14 mouse cellular contexts compared by ENCODE assay signal in the genomic region with DNA sequence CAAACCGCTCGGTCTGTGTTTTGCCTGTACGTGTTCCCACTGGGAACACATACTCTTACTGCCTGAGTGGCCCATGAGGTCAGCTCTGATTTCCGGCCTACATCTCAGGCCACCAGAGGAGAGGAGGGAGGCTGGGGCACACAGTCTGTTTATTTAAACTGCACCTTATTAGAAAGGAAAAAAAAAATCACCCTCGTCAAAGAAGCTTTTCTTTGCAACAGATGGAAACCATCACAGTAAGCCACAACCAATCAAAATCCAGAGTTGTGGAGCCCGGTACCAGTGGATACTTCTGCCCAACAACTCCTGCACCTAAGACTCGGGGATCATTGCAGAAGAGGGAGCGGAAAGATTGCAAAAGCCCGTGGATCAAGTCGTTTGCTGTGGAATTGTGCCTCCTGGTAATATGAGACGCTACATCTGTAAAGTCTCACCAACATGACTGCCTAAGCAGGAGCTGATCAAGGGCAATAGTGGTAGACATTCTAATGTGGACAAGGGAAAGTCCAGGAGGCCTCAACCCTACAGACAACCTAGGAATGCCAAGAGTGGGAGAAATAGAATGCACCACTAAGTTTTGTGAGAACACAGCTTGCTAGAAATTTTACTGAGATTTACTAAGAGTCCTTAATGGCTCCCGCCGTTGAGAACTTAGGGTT.
DNase-seq lines count a peak whose midpoint lies in the region; ATAC-seq and TF ChIP-seq lines count a peak whose summit lies in the region.
"Had no signal": no experiment of that assay in that cellular context is flagged by ENCODE, and none has a peak within 500 bp of the region (broad histone marks: within the 10 kb centered on the region; RNA-seq: fewer than 3 reads in every experiment).

No protein-coding gene starts in this region.

- no peaks in the 10 kb centered on the region for H3K4me1 ChIP-seq in heart, embryonic 11.5 days (ENCODE audit: control insufficient read depth, insufficient read depth, low read length)
- H3K4me1 ChIP-seq in stomach, embryonic 14.5 days (ENCODE audit: control insufficient read depth, insufficient read depth, low read length): no peaks in the 10 kb centered on the region
- no peaks in the 10 kb centered on the region for H3K4me1 ChIP-seq in stomach, postnatal 0 days (replicated peaks; ENCODE audit: control insufficient read depth, insufficient read depth)

- no peak overlapping the region for H3K4me3 ChIP-seq in heart, embryonic 11.5 days (ENCODE audit: low read depth, low read length)
- H3K4me3 ChIP-seq in stomach, embryonic 14.5 days (ENCODE audit: low read depth, low read length): no peak overlapping the region
- H3K4me3 ChIP-seq in stomach, postnatal 0 days (ENCODE audit: low read depth, low read length): no peak overlapping the region
- H3K4me3 ChIP-seq: layer of hippocampus, adult 2 months had no signal

- no peak overlapping the region for H3K4me2 ChIP-seq in heart, embryonic 11.5 days
- no peak overlapping the region for H3K4me2 ChIP-seq in stomach, embryonic 14.5 days (replicated peaks; ENCODE audit: low read depth, low read length)
- H3K4me2 ChIP-seq in stomach, postnatal 0 days (replicated peaks; ENCODE audit: low read depth): no peak overlapping the region
- H3K4me2 ChIP-seq: liver, embryonic 11.5 days had no signal

- H3K27ac ChIP-seq in heart, embryonic 11.5 days (ENCODE audit: low read depth, low read length): no peak overlapping the region
- H3K27ac ChIP-seq in stomach, embryonic 14.5 days (ENCODE audit: low read length): peak overlapping the region; percentile 44; the same call in 1 of the 2 replicates
- H3K27ac ChIP-seq in stomach, postnatal 0 days (replicated peaks): no peak overlapping the region
- H3K27ac ChIP-seq: layer of hippocampus, adult 2 months; macrophage had no signal

- H3K9ac ChIP-seq in heart, embryonic 11.5 days (ENCODE audit: low read depth, low read length): no peak overlapping the region
- H3K9ac ChIP-seq in stomach, embryonic 14.5 days (replicated peaks; ENCODE audit: low read depth, low read length): no peak overlapping the region
- H3K9ac ChIP-seq in stomach, postnatal 0 days (ENCODE audit: low read length): no peak overlapping the region

- H3K27me3 ChIP-seq in heart, embryonic 11.5 days (ENCODE audit: control insufficient read depth, insufficient read depth, low read length): no peaks in the 10 kb centered on the region
- H3K27me3 ChIP-seq in stomach, embryonic 14.5 days (ENCODE audit: control insufficient read depth, insufficient read depth, low read length): no peaks in the 10 kb centered on the region
- H3K27me3 ChIP-seq in stomach, postnatal 0 days (ENCODE audit: control insufficient read depth, insufficient read depth, low read length): no peaks in the 10 kb centered on the region

- 54% methylated on average over 13 of the region's 13 CpGs for WGBS in heart, embryonic 11.5 days (ENCODE audit: insufficient replicate concordance)
- 39% methylated on average over 13 of the region's 13 CpGs for WGBS in stomach, embryonic 14.5 days
- 44% methylated on average over 13 of the region's 13 CpGs for WGBS in stomach, postnatal 0 days

- TF ChIP-seq CTCF in stomach, postnatal 0 days (IDR thresholded peaks at IDR 0.05; ENCODE audit: low read depth): no peak

- peak; percentile 9 for DNase-seq in heart, adult 8-10 months (ENCODE audit: low spot score)
- no peak for DNase-seq in stomach, postnatal 0 days (ENCODE audit: low spot score)
- DNase-seq in kidney, postnatal 10 days: peak; percentile 43
- DNase-seq in skeletal muscle tissue, adult 2 months (ENCODE audit: low read depth, low spot score): peak; percentile 23
- DNase-seq in urinary bladder, adult 18-20 months (ENCODE audit: low spot score in 2 of 2): no peak
- no peak for DNase-seq in adrenal gland, adult 2 months
- DNase-seq: cerebellum, adult 9-11 months; gastrocnemius, postnatal 10 days had no signal

- H3K36me3 ChIP-seq in heart, embryonic 11.5 days (ENCODE audit: control insufficient read depth, insufficient read depth, low read length): no peaks in the 10 kb centered on the region
- no peaks in the 10 kb centered on the region for H3K36me3 ChIP-seq in stomach, embryonic 14.5 days (ENCODE audit: control insufficient read depth, insufficient read depth, low read length)
- no peaks in the 10 kb centered on the region for H3K36me3 ChIP-seq in stomach, postnatal 0 days (ENCODE audit: control insufficient read depth, insufficient read depth, low read length)

- no peak for ATAC-seq in heart, embryonic 11.5 days (replicated peaks; ENCODE audit: insufficient number of reproducible peaks, low FRiP score, low TSS enrichment)
- ATAC-seq in stomach, embryonic 14.5 days (ENCODE audit: insufficient number of reproducible peaks, insufficient read depth, low FRiP score, low read depth): no peak
- ATAC-seq in stomach, postnatal 0 days (ENCODE audit: low FRiP score, low TSS enrichment): no peak
- ATAC-seq: activated CD4-positive, CD25-positive, alpha-beta regulatory T cell, adult 4 months had no signal

- TF ChIP-seq EP300 in stomach, postnatal 0 days (optimal IDR thresholded peaks at IDR 0.05): no peak

- no peaks in the 10 kb centered on the region for H3K9me3 ChIP-seq in heart, embryonic 11.5 days (replicated peaks; ENCODE audit: control insufficient read depth, low read length)
- no peaks in the 10 kb centered on the region for H3K9me3 ChIP-seq in stomach, embryonic 14.5 days (ENCODE audit: control insufficient read depth, low read depth, low read length)
- no peaks in the 10 kb centered on the region for H3K9me3 ChIP-seq in stomach, postnatal 0 days (ENCODE audit: control insufficient read depth, low read length)

Comparison
In these comparisons a context has a peak if more than half of its experiments do, and no peak if none do; other contexts are left out.
1. DNase-seq: peak in heart, adult 8-10 months (single experiment), kidney, postnatal 10 days (single experiment) and skeletal muscle tissue, adult 2 months (single experiment); none in stomach, postnatal 0 days (single experiment), urinary bladder, adult 18-20 months (0 of 2) and adrenal gland, adult 2 months (single experiment).